Mouse (Mus musculus): ENCODE results near the gene Tnrc6b. TPM values are rescaled to one million over a fixed set of nuclear protein-coding genes. Genes with fewer than 3 reads are reported as not detected.

Gene Tnrc6b
- total and polyA plus RNA-seq, 3 experiments: 7.8 to 13.9 (median 8.0) TPM

- H3K36me3 ChIP-seq (ENCODE audit: control insufficient read depth in 1 of 2, insufficient read depth in 2 of 2, low read length in 2 of 2): peaks cover 0 to 4% of the 10 kb centered on the region in 2 experiments; a peak in 2 of 4 replicates
- H3K27ac ChIP-seq (ENCODE audit: control insufficient read depth, low read depth, low read length): no peak overlapping the region
- TF ChIP-seq SIN3A (IDR thresholded peaks at IDR 0.05; ENCODE audit: low read length): no peak
- TF ChIP-seq MEF2A (IDR thresholded peaks at IDR 0.05; ENCODE audit: extremely low read depth, insufficient replicate concordance, low read depth, low read length, poor library complexity, severe bottlenecking): no peak
- TF ChIP-seq HCFC1 (IDR thresholded peaks at IDR 0.05; ENCODE audit: low read depth, low read length): no peak
- no peak for TF ChIP-seq ETS1 (IDR thresholded peaks at IDR 0.05; ENCODE audit: low read depth, low read length)
- no peak for TF ChIP-seq JUND (IDR thresholded peaks at IDR 0.05; ENCODE audit: low read depth, low read length)
- TF ChIP-seq MAX (IDR thresholded peaks at IDR 0.05; ENCODE audit: low read length): no peak
- TF ChIP-seq POLR2AphosphoS2 (IDR thresholded peaks at IDR 0.05; ENCODE audit: low read length): no peak
- no peak for TF ChIP-seq GABPA (IDR thresholded peaks at IDR 0.05; ENCODE audit: low read depth, low read length)
- TF ChIP-seq MYB (IDR thresholded peaks at IDR 0.05; ENCODE audit: low read depth, low read length): no peak
- no peak for TF ChIP-seq MXI1 (IDR thresholded peaks at IDR 0.05; ENCODE audit: low read depth, low read length)
- no peak for TF ChIP-seq SMC3 (IDR thresholded peaks at IDR 0.05; ENCODE audit: low read depth, low read length)
- TF ChIP-seq UBTF (IDR thresholded peaks at IDR 0.05; ENCODE audit: borderline replicate concordance, insufficient read depth, low read depth, low read length): no peak
- H3K79me2 ChIP-seq (ENCODE audit: control insufficient read depth, insufficient read depth, low read length, poor library complexity): no peaks in the 10 kb centered on the region
- peaks cover 5 to 16% of the 10 kb centered on the region in 2 experiments for H3K27me3 ChIP-seq (ENCODE audit: control insufficient read depth in 1 of 2, insufficient read depth in 2 of 2, low read length in 2 of 2)
- H3K9ac ChIP-seq (ENCODE audit: control insufficient read depth, low read depth, low read length, poor library complexity, severe bottlenecking): no peak overlapping the region
- DNase-seq (ENCODE audit: low read depth, low spot score): no peak
- no peaks in the 10 kb centered on the region for H3K9me3 ChIP-seq (replicated peaks; ENCODE audit: insufficient read depth, low read length)
- H3K4me1 ChIP-seq (ENCODE audit: control insufficient read depth in 1 of 2, insufficient read depth in 2 of 2, low read length in 2 of 2): peaks cover 0 to 2% of the 10 kb centered on the region in 2 experiments; a peak in 1 of 4 replicates
- H3K4me3 ChIP-seq (ENCODE audit: control insufficient read depth in 1 of 2, insufficient read depth in 1 of 2, low read depth in 2 of 2, low read length in 2 of 2): no peak overlapping the region
These were observed 27.1 kb upstream of the Tnrc6b start for GRCm38 (mm10) chr15:80683990-80684389.

GRCm38 (mm10) chr15:80684786-80685602 is 26.1 kb upstream of the Tnrc6b start:
- no peak overlapping the region for H3K4me3 ChIP-seq (ENCODE audit: control insufficient read depth in 1 of 2, insufficient read depth in 1 of 2, low read depth in 2 of 2, low read length in 2 of 2)
- no peaks in the 10 kb centered on the region for H3K79me2 ChIP-seq (ENCODE audit: control insufficient read depth, insufficient read depth, low read length, poor library complexity)
- peaks cover 3 to 13% of the 10 kb centered on the region in 2 experiments for H3K27me3 ChIP-seq (ENCODE audit: control insufficient read depth in 1 of 2, insufficient read depth in 2 of 2, low read length in 2 of 2)
- peaks cover 2 to 9% of the 10 kb centered on the region in 2 experiments; a peak in 3 of 4 replicates for H3K4me1 ChIP-seq (ENCODE audit: control insufficient read depth in 1 of 2, insufficient read depth in 2 of 2, low read length in 2 of 2)
- no peak for DNase-seq (ENCODE audit: low read depth, low spot score)
- no peaks in the 10 kb centered on the region for H3K9me3 ChIP-seq (replicated peaks; ENCODE audit: insufficient read depth, low read length)
- TF ChIP-seq SIN3A (IDR thresholded peaks at IDR 0.05; ENCODE audit: low read length) (no peak), ZC3H11A (IDR thresholded peaks at IDR 0.05; ENCODE audit: low read depth, low read length) (no peak), NRF1 (IDR thresholded peaks at IDR 0.05; ENCODE audit: insufficient read depth, low read depth, low read length, poor library complexity, severe bottlenecking) (no peak), NELFE (IDR thresholded peaks at IDR 0.05; ENCODE audit: low read depth, low read length) (no peak), JUND (IDR thresholded peaks at IDR 0.05; ENCODE audit: low read depth, low read length) (no peak), TAL1 (IDR thresholded peaks at IDR 0.05; ENCODE audit: low read length) (no peak), TBP (IDR thresholded peaks at IDR 0.05; ENCODE audit: low read depth, low read length) (no peak), ZKSCAN1 (IDR thresholded peaks at IDR 0.05; ENCODE audit: low read depth, low read length) (no peak), USF2 (IDR thresholded peaks at IDR 0.05; ENCODE audit: borderline replicate concordance in 1 of 2, insufficient read depth in 1 of 2, low read depth in 1 of 2, low read length in 2 of 2) (no peak), KAT2A (conservative IDR thresholded peaks at IDR 0.05; ENCODE audit: low read depth, low read length) (no peak), MYB (IDR thresholded peaks at IDR 0.05; ENCODE audit: low read depth, low read length) (no peak), HCFC1 (IDR thresholded peaks at IDR 0.05; ENCODE audit: low read depth, low read length) (no peak), GATA1 (IDR thresholded peaks at IDR 0.05; ENCODE audit: low read depth, low read length) (no peak), ZMIZ1 (IDR thresholded peaks at IDR 0.05; ENCODE audit: low read depth, low read length) (no peak), EP300 (IDR thresholded peaks at IDR 0.05; ENCODE audit: low read depth in 1 of 2, low read length in 2 of 2) (no peak), MAFK (IDR thresholded peaks at IDR 0.05; ENCODE audit: borderline replicate concordance, low read depth, low read length) (no peak), RCOR1 (IDR thresholded peaks at IDR 0.05; ENCODE audit: low read depth, low read length) (no peak)
- no peak overlapping the region for H3K27ac ChIP-seq (ENCODE audit: control insufficient read depth, low read depth, low read length)
- H3K9ac ChIP-seq (ENCODE audit: control insufficient read depth, low read depth, low read length, poor library complexity, severe bottlenecking): no peak overlapping the region
- peaks cover 0 to 7% of the 10 kb centered on the region in 2 experiments; a peak in 2 of 4 replicates for H3K36me3 ChIP-seq (ENCODE audit: control insufficient read depth in 1 of 2, insufficient read depth in 2 of 2, low read length in 2 of 2)

All from MEL (cell line).